Comparison of ENCODE assay signal across 8 mouse cellular contexts in the genomic region with DNA sequence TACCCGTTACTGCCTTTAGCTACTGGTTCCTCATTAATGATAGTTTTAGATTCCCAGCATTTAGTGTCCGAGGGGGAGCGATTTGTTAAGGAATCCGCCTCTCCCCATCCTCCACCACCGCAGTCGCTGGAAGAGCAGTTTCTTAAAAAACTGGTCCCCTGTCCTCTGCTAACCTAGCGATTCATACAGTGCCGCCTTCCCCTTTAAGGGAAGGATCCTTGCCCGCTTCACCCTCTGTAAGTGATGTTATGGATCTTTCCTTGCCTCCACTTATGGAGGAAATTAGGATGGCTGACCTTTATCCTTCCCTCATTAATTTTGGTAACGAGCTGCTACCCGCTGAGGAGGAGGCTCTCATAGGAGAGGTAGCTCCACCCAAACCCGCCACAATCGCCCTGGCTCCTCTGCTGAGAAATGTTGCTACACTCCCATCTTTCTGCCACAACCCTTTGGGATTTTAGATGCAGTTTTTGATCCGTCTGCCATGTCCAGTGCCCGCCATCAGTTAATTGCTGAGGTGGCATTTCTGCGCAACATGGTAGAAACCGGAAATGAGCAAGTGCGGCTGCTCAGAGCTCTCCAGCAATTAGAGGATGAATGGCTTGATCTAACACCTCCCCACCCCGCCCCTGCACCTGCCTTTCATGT. TPM values are rescaled to one million over a fixed set of nuclear protein-coding genes. Genes with fewer than 3 reads are reported as not detected.
DNase-seq lines count a peak whose midpoint lies in the region; ATAC-seq and TF ChIP-seq lines count a peak whose summit lies in the region.

No protein-coding gene starts in this region.

- H3K36me3 ChIP-seq in ES-E14 (ENCODE audit: control insufficient read depth, insufficient read depth, low read length, poor library complexity, severe bottlenecking): no peaks in the 10 kb centered on the region
- H3K36me3 ChIP-seq in forebrain, embryonic 16.5 days (ENCODE audit: control insufficient read depth, insufficient read depth): no peaks in the 10 kb centered on the region
- H3K36me3 ChIP-seq in hindbrain, embryonic 14.5 days (replicated peaks; ENCODE audit: control insufficient read depth, insufficient read depth): no peaks in the 10 kb centered on the region
- H3K36me3 ChIP-seq in lung, embryonic 15.5 days: no peaks in the 10 kb centered on the region

- peak; percentile 94 for ATAC-seq in forebrain, embryonic 16.5 days
- peak; percentile 92 for ATAC-seq in hindbrain, embryonic 14.5 days (ENCODE audit: low FRiP score)
- ATAC-seq in lung, embryonic 15.5 days (ENCODE audit: borderline replicate concordance, extremely low read depth, low FRiP score, low TSS enrichment): peak; percentile 65; the same call in 1 of the 2 replicates
- peak; percentile 53; the same call in 1 of the 2 replicates for ATAC-seq in neutrophil, adult 5-6 weeks (ENCODE audit: extremely low read depth, insufficient number of reproducible peaks, low FRiP score, poor library complexity, severe bottlenecking)

- H3K4me3 ChIP-seq in ES-E14 (ENCODE audit: insufficient read depth in 1 of 2, low read depth in 1 of 2, low read length in 2 of 2, poor library complexity in 1 of 2, severe bottlenecking in 1 of 2): peak overlapping the region; percentile 53 to 61
- peak overlapping the region; percentile 66 for H3K4me3 ChIP-seq in forebrain, embryonic 16.5 days (replicated peaks; ENCODE audit: low read length)
- H3K4me3 ChIP-seq in hindbrain, embryonic 14.5 days (replicated peaks; ENCODE audit: low read length): peak overlapping the region; percentile 46
- H3K4me3 ChIP-seq in lung, embryonic 15.5 days: peak overlapping the region; percentile 50

- no peaks in the 10 kb centered on the region for H3K4me1 ChIP-seq in ES-E14 (ENCODE audit: control insufficient read depth in 2 of 2, insufficient read depth in 2 of 2, low read length in 2 of 2, poor library complexity in 1 of 2)
- H3K4me1 ChIP-seq in forebrain, embryonic 16.5 days (replicated peaks; ENCODE audit: control insufficient read depth, insufficient read depth, low read length): peaks cover 4% of the 10 kb centered on the region; the same call in 1 of the 2 replicates
- H3K4me1 ChIP-seq in hindbrain, embryonic 14.5 days (replicated peaks; ENCODE audit: control insufficient read depth, insufficient read depth, low read length): 0 out of 2 replicates have a peak, but pooled peaks cover 4% of the 10 kb centered on the region
- H3K4me1 ChIP-seq in lung, embryonic 15.5 days: no peaks in the 10 kb centered on the region

- peak overlapping the region; percentile 45; the same call in 1 of the 2 replicates for H3K9ac ChIP-seq in ES-E14 (ENCODE audit: insufficient read depth, low read depth, low read length, poor library complexity, severe bottlenecking)
- H3K9ac ChIP-seq in forebrain, embryonic 16.5 days (replicated peaks; ENCODE audit: low read depth, low read length): peak overlapping the region; percentile 71
- H3K9ac ChIP-seq in hindbrain, embryonic 14.5 days: peak overlapping the region; percentile 75
- H3K9ac ChIP-seq in lung, embryonic 15.5 days: peak overlapping the region; percentile 44

- no peak overlapping the region for H3K27ac ChIP-seq in ES-E14 (ENCODE audit: insufficient read depth, low read depth, low read length, poor library complexity, severe bottlenecking)
- peak overlapping the region; percentile 92 for H3K27ac ChIP-seq in forebrain, embryonic 16.5 days (ENCODE audit: low read length)
- peak overlapping the region; percentile 93 for H3K27ac ChIP-seq in hindbrain, embryonic 14.5 days
- peak overlapping the region; percentile 41; the same call in 1 of the 2 replicates for H3K27ac ChIP-seq in lung, embryonic 15.5 days

- in situ Hi-C loops in ES-E14 (cut with MboI; ENCODE audit: low sequenced_read_pairs in 2 of 2, unreplicated experiment in 2 of 2): no loop called here

- DNase-seq in ES-E14 (ENCODE audit: low read depth, low spot score): peak; percentile 16
- DNase-seq in cerebellum, adult 11 months: peak; percentile 78
- peak; percentile 74 for DNase-seq in hindbrain, embryonic 14.5 days (ENCODE audit: low spot score)
- peak; percentile 63 to 71 for DNase-seq in layer of hippocampus, postnatal 10 days (ENCODE audit: low spot score in 2 of 2)
- peak; percentile 63 for DNase-seq in thymus, postnatal 0 days (ENCODE audit: low spot score)

- no peaks in the 10 kb centered on the region for H3K27me3 ChIP-seq in forebrain, embryonic 16.5 days (replicated peaks; ENCODE audit: control insufficient read depth, insufficient read depth, low read length)
- no peaks in the 10 kb centered on the region for H3K27me3 ChIP-seq in hindbrain, embryonic 14.5 days (ENCODE audit: control insufficient read depth, insufficient read depth, low read length)
- no peaks in the 10 kb centered on the region for H3K27me3 ChIP-seq in lung, embryonic 15.5 days

- peak overlapping the region; percentile 72 for H3K4me2 ChIP-seq in forebrain, embryonic 16.5 days (ENCODE audit: low read length)
- peak overlapping the region; percentile 81 for H3K4me2 ChIP-seq in hindbrain, embryonic 14.5 days (replicated peaks)
- peak overlapping the region; percentile 84 for H3K4me2 ChIP-seq in lung, embryonic 15.5 days

- WGBS in forebrain, embryonic 16.5 days: under 1% methylated on average over 19 of the region's 19 CpGs
- under 1% methylated on average over 19 of the region's 19 CpGs for WGBS in hindbrain, embryonic 14.5 days
- under 1% methylated on average over 19 of the region's 19 CpGs for WGBS in lung, embryonic 15.5 days

- no peaks in the 10 kb centered on the region for H3K9me3 ChIP-seq in ES-E14 (ENCODE audit: control insufficient read depth, insufficient read depth, low read depth, low read length)
- H3K9me3 ChIP-seq in forebrain, embryonic 16.5 days (ENCODE audit: control insufficient read depth, low read length): no peaks in the 10 kb centered on the region
- no peaks in the 10 kb centered on the region for H3K9me3 ChIP-seq in hindbrain, embryonic 14.5 days (ENCODE audit: control insufficient read depth, low read length)
- H3K9me3 ChIP-seq in lung, embryonic 15.5 days: no peaks in the 10 kb centered on the region

TF ChIP-seq in ES-E14, 5 proteins besides CTCF, POLR2A, EP300 and RAD21:
- TF ChIP-seq MAFK (IDR thresholded peaks at IDR 0.05; ENCODE audit: insufficient read depth, low read depth, low read length) (peak; percentile 99), ZC3H11A (IDR thresholded peaks at IDR 0.05; ENCODE audit: borderline replicate concordance, low read depth, low read length) (no peak)

RNA-seq across cellular contexts. Expression of a gene that starts 10.8 kb away (rescaled TPM):
- not detected in 2 replicates for total RNA-seq in ES-E14 (2012; rRNA removed)
- not detected in 2 replicates for polyA plus RNA-seq in forebrain, embryonic 16.5 days (2015; fragmentation: Nextera tagmentation; extraction: Ambion mirVana)
- not detected in 2 replicates for polyA plus RNA-seq in hindbrain, embryonic 14.5 days (2014; fragmentation: Nextera tagmentation; extraction: Ambion mirVana)
- not detected for total RNA-seq in layer of hippocampus, postnatal 10 days (2021)
- polyA plus RNA-seq in lung, embryonic 15.5 days (2015; fragmentation: Nextera tagmentation; extraction: Ambion mirVana): not detected in 2 replicates
- not detected in 2 replicates for total RNA-seq in neutrophil, adult 5-6 weeks (2017)
- 0.22 and 0.34 TPM in 2 replicates for polyA plus RNA-seq in thymus, postnatal 0 days (2015; fragmentation: Nextera tagmentation; extraction: Ambion mirVana)

RNA-seq across cellular contexts. Expression of a gene that starts 28.9 kb away (rescaled TPM):
- total RNA-seq in ES-E14 (2012; rRNA removed): not detected in 2 replicates
- polyA plus RNA-seq in forebrain, embryonic 16.5 days (2015; fragmentation: Nextera tagmentation; extraction: Ambion mirVana): 0.32 TPM in 1 of 2 replicates, not detected in the other
- 0.18 and 0.23 TPM in 2 replicates for polyA plus RNA-seq in hindbrain, embryonic 14.5 days (2014; fragmentation: Nextera tagmentation; extraction: Ambion mirVana)
- total RNA-seq in layer of hippocampus, postnatal 10 days (2021): not detected
- 0.17 and 0.19 TPM in 2 replicates for polyA plus RNA-seq in lung, embryonic 15.5 days (2015; fragmentation: Nextera tagmentation; extraction: Ambion mirVana)
- not detected in 2 replicates for total RNA-seq in neutrophil, adult 5-6 weeks (2017)
- 0.12 TPM in 1 of 2 replicates, not detected in the other for polyA plus RNA-seq in thymus, postnatal 0 days (2015; fragmentation: Nextera tagmentation; extraction: Ambion mirVana)

RNA-seq across cellular contexts. Expression of a gene that starts 43.1 kb away (rescaled TPM):
- total RNA-seq in ES-E14 (2012; rRNA removed): 20.3 and 22.4 TPM in 2 replicates
- 27.9 and 31.8 TPM in 2 replicates for polyA plus RNA-seq in forebrain, embryonic 16.5 days (2015; fragmentation: Nextera tagmentation; extraction: Ambion mirVana)
- 19.7 and 19.8 TPM in 2 replicates for polyA plus RNA-seq in hindbrain, embryonic 14.5 days (2014; fragmentation: Nextera tagmentation; extraction: Ambion mirVana)
- 10 to 100 TPM; 21.1 to 23.9 TPM for total RNA-seq in layer of hippocampus, postnatal 10 days (2021)
- polyA plus RNA-seq in lung, embryonic 15.5 days (2015; fragmentation: Nextera tagmentation; extraction: Ambion mirVana): 15.1 and 15.8 TPM in 2 replicates
- 75.5 and 76.1 TPM in 2 replicates for total RNA-seq in neutrophil, adult 5-6 weeks (2017)
- polyA plus RNA-seq in thymus, postnatal 0 days (2015; fragmentation: Nextera tagmentation; extraction: Ambion mirVana): 11.4 and 16.1 TPM in 2 replicates

RNA-seq across cellular contexts. Expression of a gene that starts 53.1 kb away (rescaled TPM):
- total RNA-seq in ES-E14 (2012; rRNA removed): not detected in 2 replicates
- polyA plus RNA-seq in forebrain, embryonic 16.5 days (2015; fragmentation: Nextera tagmentation; extraction: Ambion mirVana): not detected in 2 replicates
- polyA plus RNA-seq in hindbrain, embryonic 14.5 days (2014; fragmentation: Nextera tagmentation; extraction: Ambion mirVana): not detected in 2 replicates
- total RNA-seq in layer of hippocampus, postnatal 10 days (2021): not detected
- polyA plus RNA-seq in lung, embryonic 15.5 days (2015; fragmentation: Nextera tagmentation; extraction: Ambion mirVana): not detected in 2 replicates
- not detected in 2 replicates for total RNA-seq in neutrophil, adult 5-6 weeks (2017)
- 0.08 TPM in 1 of 2 replicates, not detected in the other for polyA plus RNA-seq in thymus, postnatal 0 days (2015; fragmentation: Nextera tagmentation; extraction: Ambion mirVana)

RNA-seq across cellular contexts. Expression of a gene that starts 57.3 kb away (rescaled TPM):
- 45.2 and 47.7 TPM in 2 replicates for total RNA-seq in ES-E14 (2012; rRNA removed)
- polyA plus RNA-seq in forebrain, embryonic 16.5 days (2015; fragmentation: Nextera tagmentation; extraction: Ambion mirVana): 84.8 and 99.7 TPM in 2 replicates
- 132 and 151 TPM in 2 replicates for polyA plus RNA-seq in hindbrain, embryonic 14.5 days (2014; fragmentation: Nextera tagmentation; extraction: Ambion mirVana)
- total RNA-seq in layer of hippocampus, postnatal 10 days (2021): 10 to 100 TPM; 42.6 to 43.6 TPM
- 177 and 178 TPM in 2 replicates for polyA plus RNA-seq in lung, embryonic 15.5 days (2015; fragmentation: Nextera tagmentation; extraction: Ambion mirVana)
- total RNA-seq in neutrophil, adult 5-6 weeks (2017): 26.3 and 30.1 TPM in 2 replicates
- 155 and 159 TPM in 2 replicates for polyA plus RNA-seq in thymus, postnatal 0 days (2015; fragmentation: Nextera tagmentation; extraction: Ambion mirVana)

Comparison
In these comparisons a context has a peak if more than half of its experiments do, and no peak if none do; other contexts are left out.
1. DNase-seq: peak in every context shown above with its lines; median percentile 78 in cerebellum, adult 11 months; 74 in hindbrain, embryonic 14.5 days; 67 in layer of hippocampus, postnatal 10 days; 63 in thymus, postnatal 0 days; 16 in ES-E14.